Mouse (Mus musculus) megakaryocyte-erythroid progenitor cell, adult 5-6 weeks (primary cell): ENCODE data around the gene Arhgef28. TPM values are rescaled to one million over a fixed set of nuclear protein-coding genes. Genes with fewer than 3 reads are reported as not detected.

ENCODE experiments used
- ATAC-seq: replicated peaks from 2 replicates; pipeline ENCODE4 v1.8.0; 2016; ENCODE audit warnings: mild to moderate bottlenecking, inconsistent platforms; ENCODE audit not compliant: severe bottlenecking, poor library complexity, low FRiP score, low TSS enrichment
- total RNA-seq, 2 experiments: library from RNA; stranded (forward) in 1 of 2; stranded (reverse) in 1 of 2; fragments of 200-1000, 215-1000 nt in 1 of 2; fragments of >200 nt in 1 of 2; fragmentation: Nextera tagmentation in 1 of 2; gene quantifications; 2 replicates each; pipeline ENCODE4 v1.2.3; 2014 to 2017

Gene Arhgef28
- 0.79 and 1.1 TPM in 2 replicates for total RNA-seq (2014; fragmentation: Nextera tagmentation)
- 1.5 and 2.0 TPM in 2 replicates for total RNA-seq (2017)

DNA sequence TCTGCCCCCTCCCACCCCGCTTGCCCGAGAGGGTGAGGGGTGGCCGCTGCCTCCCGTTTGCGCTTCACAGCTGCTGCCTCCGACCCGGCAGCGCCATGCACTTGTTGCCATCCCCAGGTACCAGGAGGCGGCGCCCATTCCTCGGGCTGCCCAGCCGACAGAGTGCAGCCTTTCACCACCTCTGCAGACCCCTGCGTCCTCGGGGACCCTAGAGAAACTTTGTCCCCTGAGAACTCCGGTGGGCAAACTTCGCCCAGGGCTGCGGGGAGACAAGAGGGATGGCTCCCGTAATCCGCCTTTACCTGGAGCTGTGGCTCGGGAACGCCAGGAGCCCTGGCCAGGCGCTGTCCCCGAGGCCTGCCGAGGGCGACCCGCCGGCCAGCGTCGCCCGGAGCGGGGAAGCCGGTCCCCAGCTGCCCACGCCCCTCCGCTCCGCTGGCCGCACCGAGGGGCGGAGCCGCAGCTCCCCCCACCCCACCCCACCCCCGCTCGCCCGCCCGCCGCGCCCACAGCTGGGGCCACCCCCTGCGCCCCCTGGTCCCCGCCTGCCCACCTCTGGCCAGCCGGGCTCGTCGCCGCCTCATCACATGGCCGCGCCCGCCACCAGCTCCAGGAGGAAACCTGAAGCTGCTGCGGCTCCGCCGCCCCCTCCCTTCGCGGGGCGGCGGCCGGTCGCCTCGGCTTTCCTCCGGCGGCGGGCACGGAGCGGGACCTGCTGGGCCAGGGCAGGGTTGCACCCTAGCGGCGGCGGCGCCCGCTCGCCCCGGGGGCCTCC is at the start of gene Arhgef28:
TSS of gene Arhgef28 (minus strand) at position 669 of the 775 bp plus-strand sequence.
- ATAC-seq = peak; percentile 85

DNA sequence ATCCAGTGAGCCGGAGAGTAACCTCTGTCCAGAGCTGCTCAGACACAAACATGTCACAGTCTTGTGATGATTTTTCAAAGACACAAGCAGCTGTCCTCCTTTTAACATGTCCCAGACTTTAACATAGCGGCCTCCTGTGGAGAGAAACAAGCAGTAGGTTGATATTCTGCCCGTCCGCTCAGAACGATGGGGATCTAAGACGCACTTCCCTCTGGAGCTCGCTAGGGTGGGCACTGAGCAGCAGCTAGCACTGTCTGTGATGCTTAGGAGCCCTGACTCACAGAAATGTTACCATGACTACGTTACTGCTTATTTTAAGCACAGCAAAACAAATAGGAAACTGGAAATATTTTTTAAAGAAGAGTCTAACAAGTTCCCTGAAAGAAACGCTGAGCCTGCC is 48.7 kb upstream of the Arhgef28 start:
- ATAC-seq = no peak

DNA sequence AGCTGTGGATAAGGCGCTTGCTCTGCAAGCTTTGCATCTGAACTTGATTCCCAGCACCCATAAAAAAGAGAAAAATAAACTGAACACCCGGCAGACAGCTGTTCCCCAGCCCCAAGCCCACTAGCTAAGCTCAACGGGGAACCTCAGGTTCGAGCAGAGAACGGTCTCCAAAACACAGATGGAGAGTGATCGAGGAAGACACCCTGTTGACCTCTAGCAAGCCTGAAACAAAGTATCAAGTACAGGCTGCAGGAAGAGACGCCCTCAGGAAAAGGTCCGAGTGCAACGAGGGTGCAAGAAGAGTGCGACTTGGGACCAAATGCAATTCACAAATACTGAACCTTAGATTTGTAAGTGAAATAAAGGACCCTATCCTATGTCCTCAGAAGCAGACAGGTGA is 43.4 kb upstream of the Arhgef28 start:
- no peak for ATAC-seq

DNA sequence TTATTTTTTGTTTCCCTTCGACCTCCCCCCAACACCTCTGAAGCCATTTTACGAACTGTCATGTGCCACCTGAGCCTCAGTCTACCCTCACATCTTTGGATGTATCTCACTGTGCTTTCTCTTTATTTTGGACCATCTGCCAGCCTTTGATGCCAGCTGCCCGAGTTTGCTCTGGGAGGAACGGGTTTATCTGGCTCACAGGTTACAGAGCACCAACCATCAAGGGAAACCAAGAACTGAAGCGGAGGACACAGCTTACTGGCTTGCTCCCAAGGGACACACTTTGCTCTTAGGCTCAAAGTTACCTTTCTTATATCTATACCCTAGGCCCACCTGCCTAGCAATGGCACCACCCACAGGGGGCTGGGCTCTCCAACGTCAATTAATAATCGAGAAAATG is 39.1 kb upstream of the Arhgef28 start:
- no peak for ATAC-seq

DNA sequence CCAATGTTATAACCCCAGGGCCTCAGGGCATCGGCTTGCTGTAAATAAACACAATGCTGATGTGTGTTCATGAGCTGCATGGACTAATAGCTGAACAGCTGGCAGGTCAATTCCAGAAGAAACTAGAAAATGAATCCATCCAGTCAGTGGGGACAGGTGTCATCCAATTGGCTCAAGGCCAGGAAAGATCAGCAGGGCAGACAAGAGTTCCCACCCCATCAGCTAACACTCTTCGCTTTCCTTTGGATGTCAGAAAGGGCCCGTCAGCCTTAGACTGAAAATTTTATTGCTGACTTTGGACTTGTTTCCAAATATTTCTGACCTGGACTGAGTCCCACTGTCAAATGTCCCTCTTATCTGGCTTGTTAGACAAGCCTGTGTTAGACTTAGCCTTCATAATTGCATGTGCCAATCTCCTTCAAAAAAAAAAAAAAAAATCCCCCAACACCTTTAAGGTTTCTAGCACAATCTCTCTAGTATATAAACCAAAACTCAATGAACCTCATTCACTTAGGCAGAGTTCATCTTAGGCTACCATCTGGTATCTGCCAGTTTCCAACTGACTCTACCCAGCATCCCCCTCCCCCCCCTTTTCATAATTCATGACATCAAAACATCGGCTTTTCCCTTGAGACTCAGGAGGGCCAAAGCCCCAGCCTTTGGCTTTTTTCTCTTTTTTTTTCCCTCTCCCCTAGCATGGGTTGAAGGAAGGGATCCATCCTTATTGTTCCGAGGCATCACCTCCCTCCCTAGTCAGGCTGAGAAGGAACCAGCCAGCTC is 38.5 kb upstream of the Arhgef28 start:
- ATAC-seq = no peak

DNA sequence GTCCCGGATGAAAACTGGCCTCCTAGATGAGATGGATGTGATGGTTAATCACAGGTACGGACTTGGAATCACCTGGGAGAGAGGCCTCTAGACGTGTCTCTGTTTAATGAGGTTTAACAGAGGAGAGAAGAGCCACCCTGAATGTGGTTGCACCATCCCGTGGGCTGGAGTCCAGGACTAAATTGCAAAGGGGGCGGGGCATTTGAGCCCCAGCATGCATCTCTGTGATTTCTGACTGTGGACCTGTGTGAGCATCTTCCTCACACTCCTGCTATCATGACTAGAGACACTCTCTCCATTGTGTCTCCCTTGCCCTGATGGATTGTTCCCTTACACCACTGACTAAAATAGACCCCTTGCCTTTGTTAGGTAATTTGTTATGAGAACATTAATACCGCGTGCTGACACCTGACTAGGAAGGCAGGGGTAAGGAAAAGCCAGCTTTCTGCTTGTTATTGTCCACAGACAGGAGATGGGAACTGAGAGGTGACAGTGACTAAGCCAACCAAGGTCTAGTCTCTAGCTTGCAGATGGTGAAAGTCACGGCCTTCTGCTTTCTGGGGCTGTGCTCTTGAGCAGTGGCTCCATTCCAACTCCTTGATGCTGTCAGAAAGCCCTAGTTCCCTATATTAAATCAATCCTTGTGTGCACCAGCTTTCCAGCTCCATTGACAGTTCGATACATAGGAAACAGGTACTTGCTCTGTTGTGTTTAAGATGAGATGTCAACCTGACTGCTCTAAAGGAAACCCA is 35.5 kb upstream of the Arhgef28 start:
- ATAC-seq = no peak

DNA sequence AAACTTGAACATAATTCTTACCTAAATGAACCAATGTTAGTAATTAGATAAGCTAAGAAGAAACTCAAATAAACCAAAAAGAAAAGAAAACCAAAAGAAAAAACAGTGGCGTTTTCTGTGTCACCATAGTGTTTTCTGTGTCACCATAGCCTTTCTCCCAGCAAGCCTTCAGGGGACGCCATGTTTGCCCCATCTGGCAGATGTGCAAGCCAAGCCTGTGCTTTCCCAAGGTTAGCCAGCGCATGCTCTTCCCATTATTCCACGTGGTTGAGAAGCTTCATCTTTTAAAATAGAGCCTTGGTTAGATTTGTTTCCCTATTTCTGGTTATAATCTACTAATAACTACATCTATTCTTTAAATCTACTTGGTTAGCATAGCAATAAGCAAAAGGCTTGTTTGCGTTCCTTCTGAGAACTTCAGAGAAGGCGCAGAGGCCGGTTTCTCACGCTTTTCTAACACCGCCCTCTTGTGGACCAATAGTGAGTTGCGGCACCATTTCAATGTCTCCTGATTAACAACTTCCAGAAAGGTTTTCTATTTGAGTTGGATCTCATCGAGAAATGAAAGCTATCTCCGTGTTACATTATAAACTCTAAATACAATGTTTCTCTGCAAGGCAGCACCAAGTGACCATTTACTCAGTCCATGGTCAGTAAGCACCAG is 33.9 kb upstream of the Arhgef28 start:
- ATAC-seq = peak; percentile 69

DNA sequence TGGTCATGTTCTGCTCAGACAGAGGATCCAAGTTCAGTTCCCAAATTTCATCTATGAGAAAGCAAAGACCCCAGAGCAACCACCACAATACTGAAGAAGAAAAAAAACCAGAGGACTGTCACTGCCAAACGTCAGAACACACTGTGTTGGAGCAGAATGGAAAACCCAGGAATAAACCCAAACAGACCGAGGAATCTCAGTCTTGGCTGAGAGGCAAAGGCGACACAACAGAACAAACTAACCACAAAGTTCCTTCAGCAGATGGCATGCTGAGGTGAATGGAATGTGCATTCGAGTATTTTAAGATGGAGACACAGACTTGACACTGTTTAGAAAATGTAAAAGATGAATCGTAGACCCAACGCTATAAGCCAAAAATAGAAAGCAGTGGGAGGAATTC is 29.2 kb upstream of the Arhgef28 start:
- no peak for ATAC-seq

DNA sequence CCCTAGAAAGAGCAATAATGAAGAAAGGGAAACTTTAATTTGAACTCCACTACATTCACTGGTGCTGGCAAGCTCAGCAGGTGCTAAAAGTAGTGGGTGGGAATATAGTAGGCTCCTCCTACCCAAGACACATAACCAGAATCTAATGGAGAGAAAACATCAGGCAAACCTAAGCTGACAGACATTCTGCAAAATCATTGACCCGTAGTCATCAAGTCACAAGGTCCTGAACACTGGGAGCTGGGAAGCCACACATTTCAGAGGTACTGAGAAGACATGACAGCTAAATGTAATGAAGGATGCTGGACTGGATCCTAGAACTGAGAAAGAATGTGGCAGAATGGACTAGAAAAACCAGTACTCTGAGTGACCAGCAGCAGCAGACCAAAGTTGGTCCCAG is 24.3 kb upstream of the Arhgef28 start:
- ATAC-seq = no peak

DNA sequence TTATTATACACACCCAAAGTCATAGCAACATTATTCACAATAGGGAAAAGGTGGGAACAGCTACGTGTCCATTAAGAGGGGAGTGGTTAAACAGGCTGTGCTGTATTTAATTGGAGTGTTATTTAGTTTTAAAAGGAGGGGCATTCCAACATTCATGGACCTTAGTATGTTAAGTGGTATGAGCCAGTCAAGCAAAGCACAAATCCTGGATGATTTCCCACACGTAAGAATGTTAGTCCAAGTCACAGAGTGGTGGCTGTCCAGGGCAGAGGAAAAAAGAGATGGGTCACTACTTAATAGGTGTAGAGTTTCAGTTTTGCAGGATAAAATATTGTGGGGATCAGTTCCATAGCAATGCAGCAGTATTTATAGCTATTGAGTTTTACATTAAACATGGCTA is 20.0 kb upstream of the Arhgef28 start:
- no peak for ATAC-seq

DNA sequence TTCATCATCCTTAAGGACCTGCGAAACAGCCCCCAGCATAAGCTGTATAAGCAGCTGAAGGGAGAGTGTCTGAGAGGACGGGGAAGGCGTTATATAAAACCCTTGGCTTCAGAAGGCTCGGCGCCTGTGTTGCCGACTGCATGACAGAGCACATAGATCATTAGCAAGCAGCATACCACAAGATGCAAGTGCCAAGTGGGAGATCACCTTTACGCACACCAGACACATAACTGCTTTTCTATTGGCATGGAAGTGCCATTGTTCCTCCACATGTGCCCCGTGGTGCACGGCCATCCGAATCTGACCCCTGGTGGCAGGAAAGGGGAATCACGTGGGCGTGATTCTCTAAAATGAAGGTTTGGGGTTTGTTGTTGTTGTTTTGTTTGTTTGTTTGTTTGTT is 16.6 kb upstream of the Arhgef28 start:
- peak; percentile 86 for ATAC-seq

DNA sequence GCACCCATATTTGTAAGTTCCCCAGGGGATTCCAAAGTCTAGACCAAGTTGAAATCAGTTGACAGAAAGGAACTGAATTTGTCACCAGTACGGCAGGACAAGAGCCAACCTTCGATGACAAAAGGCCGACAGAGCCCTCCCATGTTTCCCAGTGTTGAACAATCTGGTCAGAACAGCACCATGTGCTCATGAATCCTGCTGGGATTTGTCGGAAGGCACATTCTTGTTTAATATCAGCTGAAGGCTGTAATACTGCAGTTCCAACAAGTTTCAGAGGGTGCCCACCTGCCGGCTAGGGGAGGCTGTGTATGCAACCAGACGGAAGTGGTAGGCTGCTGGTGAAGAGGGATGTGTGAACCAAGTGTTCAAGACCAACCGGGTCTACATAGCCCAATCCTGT is 3.9 kb upstream of the Arhgef28 start:
- no peak for ATAC-seq

DNA sequence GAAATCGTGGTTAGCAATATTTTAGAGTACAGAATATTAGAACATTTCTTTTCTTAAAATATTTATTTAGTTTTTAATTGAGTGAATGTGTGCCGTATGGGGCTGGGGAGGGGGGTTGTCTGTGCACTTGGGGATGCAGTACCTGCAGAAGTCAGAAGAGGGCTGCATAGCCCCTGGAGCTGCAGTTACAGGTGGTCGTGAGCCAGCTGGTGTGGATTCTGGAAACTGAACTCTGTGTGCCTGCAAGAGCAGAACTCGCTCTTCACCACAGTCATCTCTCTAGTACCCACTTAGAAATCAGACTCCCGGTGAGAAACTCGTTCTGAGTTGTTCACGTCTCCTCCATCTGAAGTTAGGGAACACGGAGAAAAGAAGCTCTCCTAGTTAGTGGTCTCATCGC is 2.6 kb upstream of the Arhgef28 start:
- no peak for ATAC-seq

DNA sequence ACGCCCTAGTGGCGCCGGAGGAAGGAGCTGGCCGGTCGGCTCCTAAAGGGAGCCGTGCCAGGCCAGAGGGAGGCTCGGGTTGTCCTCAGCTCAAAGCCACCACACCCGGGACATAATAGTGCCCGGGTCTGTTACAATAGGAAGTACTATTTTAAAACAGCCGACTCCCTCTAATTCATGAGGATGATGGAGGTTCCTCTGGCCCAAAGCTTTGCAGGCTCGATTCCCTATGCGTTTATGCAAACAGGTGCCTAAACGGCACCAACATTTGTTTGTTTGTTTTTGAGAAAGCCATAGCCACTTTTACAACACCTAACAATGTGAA is 269 bp upstream of the Arhgef28 start:
- ATAC-seq = 0 out of 2 replicates have a peak, but pooled peaks have one; percentile 8

DNA sequence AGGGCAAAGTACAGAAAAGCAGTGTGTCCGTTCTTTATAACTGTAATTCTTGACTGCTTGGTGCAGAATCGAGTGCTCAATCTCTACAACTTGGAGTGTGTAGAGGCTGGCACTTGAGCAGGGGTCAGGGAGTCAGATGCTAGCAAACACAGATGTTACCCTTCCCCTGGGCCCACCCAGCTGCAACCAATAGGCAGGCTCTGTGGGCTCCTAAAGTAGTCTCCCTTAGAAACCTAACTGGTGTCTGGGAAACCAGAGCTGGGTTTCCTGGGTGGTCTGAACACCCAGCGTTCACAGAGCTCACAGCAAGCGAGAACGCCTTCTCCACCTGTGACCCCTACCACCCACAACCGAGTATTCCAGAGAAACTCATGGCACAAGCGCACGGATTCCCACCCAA is 1.1 kb downstream of the Arhgef28 start:
- no peak for ATAC-seq

DNA sequence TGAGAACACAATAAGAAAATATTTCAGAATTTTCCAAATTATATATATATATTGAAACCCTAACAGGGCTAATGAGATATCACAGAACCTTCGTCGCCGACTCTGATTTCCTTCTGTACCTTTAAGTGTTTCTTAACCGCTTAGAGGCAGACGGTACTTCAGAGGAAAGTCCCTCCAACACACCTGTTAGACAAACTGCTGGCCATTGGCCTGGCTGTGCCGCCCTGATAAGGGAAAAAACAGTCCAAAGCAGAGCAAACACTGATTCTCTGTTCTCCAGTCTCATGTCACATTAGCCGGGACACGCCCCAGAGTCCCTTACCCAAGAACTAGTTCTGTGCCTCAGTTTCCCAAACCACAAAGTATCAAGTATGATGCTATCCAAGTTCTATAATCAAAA is 1.9 kb downstream of the Arhgef28 start:
- ATAC-seq = no peak

DNA sequence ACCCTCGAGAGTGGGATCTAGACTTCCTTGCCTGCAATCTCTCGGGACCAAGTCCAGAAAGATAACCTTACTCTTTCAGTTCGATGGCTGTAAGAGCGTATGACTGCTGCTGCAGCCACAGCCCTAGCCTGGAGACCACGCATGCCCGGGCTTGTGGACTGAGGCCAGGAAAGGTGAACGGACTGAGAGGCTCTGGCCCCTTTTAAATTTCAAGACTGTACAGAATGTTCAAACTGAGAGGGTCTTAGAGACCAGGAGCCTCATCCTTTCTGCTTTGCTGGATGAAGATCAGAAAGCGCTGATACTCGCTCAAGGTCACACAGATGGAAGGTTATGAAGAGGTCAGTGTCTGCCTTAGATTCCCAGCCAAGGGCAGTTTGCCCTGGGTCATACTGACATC is 4.8 kb downstream of the Arhgef28 start:
- no peak for ATAC-seq

DNA sequence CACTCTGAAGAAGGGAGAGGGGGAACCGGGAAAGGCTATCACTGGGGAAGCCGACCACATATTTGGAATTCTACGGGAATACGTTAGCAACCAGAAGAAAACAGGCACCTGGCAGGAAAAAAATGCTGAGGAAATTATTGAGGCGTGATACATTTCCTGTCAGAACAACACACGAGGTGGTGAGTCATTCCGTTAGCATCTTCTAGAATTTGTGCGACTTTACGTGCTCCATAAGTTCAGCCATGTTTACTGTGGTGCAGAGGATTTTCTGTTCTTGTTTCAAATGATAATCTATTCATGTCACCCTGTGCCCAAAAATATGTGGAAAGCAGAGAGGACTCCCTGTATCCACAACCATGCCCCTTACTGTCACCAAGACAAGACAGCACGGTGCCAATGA is 13.6 kb downstream of the Arhgef28 start:
- no peak for ATAC-seq

DNA sequence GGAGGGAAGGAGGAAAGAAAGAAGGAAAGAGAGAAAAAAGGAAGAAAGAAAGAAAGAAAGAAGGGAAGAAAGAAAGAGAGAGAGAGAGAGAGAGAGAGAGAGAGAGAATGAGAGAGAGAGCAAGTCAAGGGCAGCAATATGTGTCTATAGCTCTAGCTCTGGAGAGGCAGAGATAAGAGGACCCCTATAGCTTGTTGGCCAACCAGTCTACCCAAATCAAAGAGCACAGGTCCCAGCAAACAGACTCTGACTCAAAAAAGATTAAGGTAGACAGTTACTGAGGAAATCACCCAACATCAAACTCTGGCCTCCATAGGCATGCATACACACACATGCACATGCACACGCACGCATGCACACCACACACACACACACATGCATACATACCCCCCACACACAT is 17.7 kb downstream of the Arhgef28 start:
- ATAC-seq = peak; percentile 86

DNA sequence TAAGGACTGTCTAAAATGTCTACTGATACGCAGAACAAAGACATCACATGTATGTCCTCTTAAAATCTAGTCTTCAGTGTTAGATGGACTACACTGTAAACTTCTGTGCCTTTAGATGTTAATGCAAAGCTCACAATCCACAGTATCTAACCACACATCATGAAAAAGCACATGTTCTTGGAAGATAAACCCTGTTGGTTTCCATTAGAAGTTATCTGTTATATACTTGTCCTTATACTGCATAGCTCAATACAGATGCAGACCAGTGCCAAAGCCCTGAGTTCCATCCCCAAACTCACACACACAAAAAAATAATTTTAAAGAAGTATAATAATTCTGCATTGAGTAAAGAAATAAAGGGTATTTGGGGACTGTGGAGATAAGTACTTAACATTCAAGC is 18.3 kb downstream of the Arhgef28 start:
- peak; percentile 80 for ATAC-seq
